Mouse (Mus musculus): ENCODE measurements around the gene Slc17a7. TPM values are rescaled to one million over a fixed set of nuclear protein-coding genes. Genes with fewer than 3 reads are reported as not detected.
"Not testable (repeated sequence)": the region's sequence is repeated elsewhere in the genome, so short reads cannot be mapped to it uniquely, and the experiment has no call there.

Gene Slc17a7
- total RNA-seq, 2 experiments from 2014 or later: 1,255 to 1,327 TPM

DNA sequence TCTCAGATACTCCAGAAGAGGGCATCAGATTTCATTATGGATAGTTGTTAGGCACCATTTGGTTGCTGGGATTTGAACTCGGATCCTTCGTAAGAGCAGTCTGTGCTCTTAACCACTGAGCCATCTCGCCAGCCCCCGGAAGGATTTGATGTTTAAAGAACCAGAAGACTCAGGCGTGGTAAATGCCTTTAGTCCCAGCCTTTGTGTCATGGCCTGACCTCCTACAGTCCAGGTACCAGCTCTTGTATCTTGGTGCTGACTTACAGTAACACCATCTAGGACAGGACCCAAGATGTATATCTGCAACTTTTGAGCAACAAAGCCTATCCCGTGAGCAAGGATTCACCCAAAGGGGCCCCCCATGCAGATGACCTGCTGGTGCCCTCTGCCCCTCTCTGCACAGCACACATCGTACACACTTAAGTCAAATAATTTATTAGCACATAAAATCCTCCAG, 38.6 kb upstream of the Slc17a7 start:
- intact Hi-C loops (cut with DNase I): loop anchor here (10.0 kb wide), 1 partner anchor 270 kb away; the partner anchor contains the start of gene Pnkp
- H3K27ac ChIP-seq: no peak overlapping the region
- H3K4me3 ChIP-seq: no peak overlapping the region
- DNase-seq (ENCODE audit: extremely low spot score in 1 of 2, low spot score in 2 of 2): no peak
- TF ChIP-seq CTCF (IDR thresholded peaks at IDR 0.05): peak; percentile 36

DNA sequence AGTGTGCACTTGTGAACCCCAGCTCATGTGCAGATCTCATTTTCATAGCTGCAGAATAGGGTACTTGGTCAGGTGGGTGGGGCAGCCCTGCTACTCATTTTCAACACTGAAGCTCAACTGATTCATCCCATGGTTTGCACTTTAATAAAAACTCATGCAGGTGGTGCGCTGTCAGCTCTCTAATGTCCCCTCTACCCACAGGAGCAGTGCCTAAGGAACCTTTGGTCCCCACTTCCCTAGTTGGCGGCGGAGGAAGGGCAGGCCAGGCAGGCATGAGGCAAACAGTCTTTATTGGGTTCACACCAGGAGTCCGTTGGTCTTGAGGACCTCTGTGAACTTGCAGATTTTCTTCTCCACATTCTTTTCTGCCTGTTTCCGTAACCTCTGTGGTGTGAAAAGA, 38.1 kb upstream of the Slc17a7 start:
- intact Hi-C loops (cut with DNase I): loop anchor here (10.0 kb wide), 1 partner anchor 271 kb away; the partner anchor contains the start of gene Pnkp
- DNase-seq (ENCODE audit: extremely low spot score in 1 of 2, low spot score in 2 of 2); H3K4me3 ChIP-seq; H3K27ac ChIP-seq: not testable (repeated sequence)

DNA sequence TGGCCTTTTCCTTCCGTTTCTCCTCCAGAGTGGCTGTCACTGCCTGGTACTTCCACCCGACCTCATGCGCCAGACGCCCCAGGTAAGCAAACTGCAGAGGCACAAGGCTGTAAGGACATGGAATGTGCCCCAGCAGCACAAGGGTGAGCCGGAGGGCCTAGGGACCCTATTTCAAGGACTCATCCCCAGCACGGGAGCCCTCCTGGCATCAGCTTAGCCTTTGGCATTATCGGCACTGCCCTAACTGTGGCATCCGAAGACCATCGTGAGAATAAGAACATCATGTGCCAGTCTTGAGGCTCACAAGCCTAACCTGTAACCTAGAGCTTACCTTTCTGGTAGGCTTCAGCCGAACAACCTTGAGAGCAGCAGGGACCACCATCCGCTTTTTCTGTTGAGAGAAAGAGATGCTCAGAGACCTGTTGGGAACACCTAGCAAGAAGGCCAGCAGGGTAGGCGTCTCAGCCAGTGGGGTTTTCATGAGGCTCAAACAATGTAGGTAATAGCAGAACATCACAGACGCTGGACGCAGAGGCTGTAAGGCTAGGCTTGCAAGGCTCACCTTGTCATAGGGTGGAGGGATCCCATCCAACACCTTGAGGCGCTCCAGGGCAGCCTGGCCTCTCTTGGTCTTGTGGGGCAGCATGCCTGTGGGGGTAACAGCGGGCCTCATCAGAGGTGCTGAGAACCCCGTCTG, 37.5 kb upstream of the Slc17a7 start:
- no peak overlapping the region for H3K4me3 ChIP-seq
- intact Hi-C loops (cut with DNase I): loop anchor here (10.0 kb wide), 1 partner anchor 271 kb away; the partner anchor contains the start of gene Pnkp
- no peak for DNase-seq (ENCODE audit: extremely low spot score in 1 of 2, low spot score in 2 of 2)
- no peak overlapping the region for H3K27ac ChIP-seq
- no peak for TF ChIP-seq CTCF (IDR thresholded peaks at IDR 0.05)

DNA sequence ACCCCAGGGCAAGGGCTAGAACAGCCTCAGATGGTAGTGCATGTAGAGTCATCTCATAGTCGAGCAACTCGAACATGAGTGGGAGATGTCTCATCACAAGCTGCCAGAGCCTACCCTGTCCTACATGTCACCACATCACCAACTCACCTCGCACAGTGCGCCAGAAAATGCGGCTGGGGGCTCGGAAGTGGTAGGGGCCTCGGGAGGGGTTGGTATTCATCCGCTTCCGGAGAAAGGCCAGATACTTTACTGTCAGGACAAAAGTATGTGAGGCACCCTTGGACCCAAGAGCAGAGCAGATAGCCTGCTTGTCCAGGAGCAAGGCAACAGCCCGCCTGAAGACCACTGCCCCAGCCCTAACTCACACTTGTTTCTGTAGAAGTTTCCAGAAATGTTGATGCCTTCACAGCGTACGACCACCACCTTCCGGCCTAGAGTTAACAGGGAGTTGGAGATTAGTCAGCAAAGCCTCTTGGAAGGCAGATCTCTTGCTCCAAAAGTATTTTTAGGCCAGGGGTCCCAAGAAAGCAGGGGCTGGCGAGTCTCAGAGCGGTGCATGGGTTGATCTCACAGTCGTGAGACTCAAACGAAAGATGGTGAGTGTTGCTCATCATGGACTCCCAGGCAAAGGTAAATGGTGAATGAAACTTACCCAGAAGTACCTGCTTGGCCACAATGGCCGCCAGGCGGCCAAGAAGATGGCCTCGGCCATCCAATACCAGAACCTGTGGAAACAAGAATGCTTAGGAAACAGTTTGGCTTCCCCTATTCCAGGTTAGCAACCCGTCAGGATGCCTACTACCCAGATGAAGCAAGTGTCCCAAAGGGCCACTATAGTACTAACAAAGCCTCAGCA, 36.7 kb upstream of the Slc17a7 start:
- intact Hi-C loops (cut with DNase I): loop anchor here (10.0 kb wide), 1 partner anchor 272 kb away; the partner anchor contains the start of gene Pnkp
- H3K27ac ChIP-seq: peak overlapping the region; percentile 93; the same call in 1 of the 2 replicates
- TF ChIP-seq CTCF (IDR thresholded peaks at IDR 0.05): peak; percentile 31
- H3K4me3 ChIP-seq: peak overlapping the region; percentile 85
- no peak for DNase-seq (ENCODE audit: extremely low spot score in 1 of 2, low spot score in 2 of 2)

DNA sequence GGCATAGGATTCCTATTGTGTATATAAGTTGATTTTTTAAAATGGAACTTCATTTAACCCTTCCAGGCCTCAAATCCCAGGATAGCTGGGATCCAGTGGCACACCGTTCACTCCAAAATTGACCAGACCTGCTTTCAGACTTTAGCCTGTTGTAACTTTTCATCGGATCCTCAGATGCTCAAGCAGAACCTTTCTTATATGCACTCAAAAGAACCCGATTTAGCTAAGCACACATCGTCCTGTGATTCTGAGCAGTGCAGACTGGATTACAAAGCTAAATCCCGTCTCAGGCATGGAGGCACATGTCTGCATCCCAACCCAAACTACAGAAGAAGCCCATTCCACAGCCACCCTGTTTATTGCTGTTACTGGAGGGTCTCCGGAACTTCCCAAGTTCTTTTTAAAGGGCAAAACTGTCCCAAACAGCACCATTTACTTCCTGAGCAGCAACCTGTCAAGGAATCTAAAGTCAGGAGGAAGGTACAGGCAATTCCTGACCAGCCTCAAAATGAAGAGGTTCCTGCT, 36.0 kb upstream of the Slc17a7 start:
- TF ChIP-seq CTCF (IDR thresholded peaks at IDR 0.05): no peak
- no peak for DNase-seq (ENCODE audit: extremely low spot score in 1 of 2, low spot score in 2 of 2)
- intact Hi-C loops (cut with DNase I): loop anchor here (2.0 to 10.0 kb wide), 3 partner anchors 27 to 273 kb away; partner anchors contain the start of genes Aldh16a1, Pih1d1 and Pnkp
- Histone ChIP-seq H3K27ac (peak overlapping the region; percentile 93), H3K4me3 (peak overlapping the region; percentile 85)

DNA sequence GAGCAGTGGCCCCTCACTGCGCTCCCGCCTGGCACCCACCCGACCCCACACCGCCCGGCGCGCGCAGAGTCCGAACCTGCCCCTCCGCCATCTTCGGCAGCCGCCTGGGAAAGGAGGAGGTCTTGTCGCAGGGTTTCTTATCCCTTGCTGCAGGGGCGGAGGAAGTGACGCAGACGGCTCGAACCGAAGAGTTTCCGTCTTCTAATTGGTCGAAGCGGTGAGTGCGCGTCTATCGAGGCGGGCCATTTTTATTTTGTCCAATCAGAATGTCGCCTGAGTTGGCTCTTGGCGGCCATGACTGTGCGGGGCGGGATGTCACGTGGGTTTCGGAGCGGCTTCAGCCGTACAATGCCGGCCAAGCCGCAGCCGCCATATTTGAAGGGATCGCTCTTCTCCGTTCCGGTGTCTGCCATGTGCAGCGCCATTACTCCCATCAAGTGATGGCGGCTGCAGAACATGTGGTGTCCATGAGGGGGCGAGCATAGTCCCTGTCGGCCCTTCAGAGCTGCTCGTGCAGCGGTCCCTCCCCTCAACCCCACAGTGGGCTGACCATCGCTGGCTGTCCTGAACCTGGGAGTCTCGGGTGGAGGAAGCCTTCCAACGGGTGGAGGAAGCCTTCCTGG, 35.0 kb upstream of the Slc17a7 start, which contains the start of gene Rpl13a:
TSS of gene Rpl13a (minus strand) at position 138 of the 623 bp plus-strand sequence.
- DNase-seq (ENCODE audit: extremely low spot score in 1 of 2, low spot score in 2 of 2): peak; percentile 98 to 99
- Histone ChIP-seq H3K27ac (peak within 1 kb of the TSS; percentile 93), H3K4me3 (peak within 1 kb of the TSS; percentile 85)
- peak; percentile 72 for TF ChIP-seq CTCF (IDR thresholded peaks at IDR 0.05)
- intact Hi-C loops (cut with DNase I): loop anchor here (2.0 to 10.0 kb wide), 3 partner anchors 26 to 274 kb away; partner anchors contain the start of genes Aldh16a1, Pih1d1 and Pnkp

DNA sequence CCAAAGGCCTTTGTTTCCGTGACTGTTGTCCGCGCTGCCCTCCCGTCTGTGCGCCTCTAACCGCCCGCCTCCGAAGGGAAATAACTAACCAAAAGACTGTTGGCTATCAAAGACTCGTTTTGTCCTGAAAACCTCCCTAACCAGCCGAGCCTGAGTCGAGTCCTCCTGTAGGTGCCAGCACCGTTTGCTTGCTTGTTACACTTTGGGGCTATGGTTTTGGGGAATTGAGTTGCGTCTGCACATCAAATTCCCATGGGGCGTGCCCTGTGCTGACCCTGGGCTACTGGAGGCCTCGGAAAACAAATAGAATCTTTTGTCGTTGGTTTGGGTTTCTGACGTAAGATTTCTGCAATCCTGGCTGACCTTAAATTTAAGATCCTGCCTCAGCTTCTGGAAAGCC, 34.4 kb upstream of the Slc17a7 start:
- TF ChIP-seq CTCF (IDR thresholded peaks at IDR 0.05): no peak
- intact Hi-C loops (cut with DNase I): loop anchor here (2.0 to 10.0 kb wide), 3 partner anchors 25 to 275 kb away; partner anchors contain the start of genes Aldh16a1, Pih1d1 and Pnkp
- peak overlapping the region; percentile 80 for H3K27ac ChIP-seq
- peak overlapping the region; percentile 53 for H3K4me3 ChIP-seq
- no peak for DNase-seq (ENCODE audit: extremely low spot score in 1 of 2, low spot score in 2 of 2)

DNA sequence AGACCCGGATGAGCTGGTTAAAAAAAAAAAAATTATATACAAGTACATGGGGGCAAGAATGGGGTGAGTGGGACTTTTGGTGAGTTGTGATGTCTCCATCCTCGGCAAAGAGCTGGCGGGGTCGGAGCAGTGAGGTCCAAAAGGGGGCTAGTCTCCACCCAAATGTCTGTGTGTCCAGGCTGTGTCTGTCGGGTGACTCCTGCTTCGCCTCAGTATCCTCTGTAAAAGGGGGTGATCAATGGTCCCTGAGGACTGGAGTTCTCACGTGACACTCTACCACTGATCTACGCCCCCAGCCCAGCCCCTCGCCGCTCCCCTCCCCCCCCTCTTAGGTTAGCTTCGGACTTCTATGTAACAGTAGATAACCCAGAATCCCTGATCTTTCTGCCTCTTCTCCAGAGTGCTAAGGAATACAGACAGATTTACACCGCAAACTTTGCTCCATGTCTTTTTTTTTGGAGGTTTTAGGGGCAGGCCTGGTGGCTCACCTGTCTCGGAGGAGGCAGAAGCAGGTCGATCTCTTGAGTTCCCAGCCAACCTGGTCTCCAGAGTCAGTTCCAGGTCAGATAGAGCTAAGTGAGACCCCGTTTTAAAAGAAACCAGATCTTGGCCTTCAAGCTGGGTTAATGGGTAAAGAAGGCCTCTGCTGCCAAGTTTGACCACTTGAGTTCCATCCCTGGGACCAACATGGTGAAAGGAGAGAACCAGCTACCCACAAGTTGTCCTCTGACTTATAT, 33.8 kb upstream of the Slc17a7 start:
- DNase-seq (ENCODE audit: extremely low spot score in 1 of 2, low spot score in 2 of 2): no peak
- intact Hi-C loops (cut with DNase I): loop anchor here (2.0 to 10.0 kb wide), 3 partner anchors 25 to 275 kb away; partner anchors contain the start of genes Aldh16a1, Pih1d1 and Pnkp
- Histone ChIP-seq H3K4me3 (peak overlapping the region; percentile 53), H3K27ac (peak overlapping the region; percentile 80)
- no peak for TF ChIP-seq CTCF (IDR thresholded peaks at IDR 0.05)

DNA sequence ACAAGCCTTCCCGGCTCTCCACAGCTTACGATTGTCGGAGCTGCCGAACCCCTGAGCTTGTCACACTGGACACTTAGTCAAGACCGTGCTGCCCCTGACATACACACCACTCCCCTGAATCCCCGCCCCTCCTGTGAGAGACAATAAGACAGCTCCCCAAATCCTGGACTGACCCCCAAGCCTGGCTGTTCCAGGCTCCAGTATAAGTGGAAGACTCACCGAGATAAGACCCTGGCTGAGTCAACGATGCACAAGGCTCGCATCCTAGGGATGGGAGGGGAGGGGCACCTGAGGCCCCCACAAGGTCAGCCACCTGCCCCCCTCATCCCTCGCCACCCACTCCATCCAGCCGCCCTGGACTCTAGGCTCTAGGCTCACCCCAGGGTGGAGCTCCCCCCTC, 31.9 kb upstream of the Slc17a7 start:
- DNase-seq (ENCODE audit: extremely low spot score in 1 of 2, low spot score in 2 of 2): no peak
- intact Hi-C loops (cut with DNase I): no loop called here

DNA sequence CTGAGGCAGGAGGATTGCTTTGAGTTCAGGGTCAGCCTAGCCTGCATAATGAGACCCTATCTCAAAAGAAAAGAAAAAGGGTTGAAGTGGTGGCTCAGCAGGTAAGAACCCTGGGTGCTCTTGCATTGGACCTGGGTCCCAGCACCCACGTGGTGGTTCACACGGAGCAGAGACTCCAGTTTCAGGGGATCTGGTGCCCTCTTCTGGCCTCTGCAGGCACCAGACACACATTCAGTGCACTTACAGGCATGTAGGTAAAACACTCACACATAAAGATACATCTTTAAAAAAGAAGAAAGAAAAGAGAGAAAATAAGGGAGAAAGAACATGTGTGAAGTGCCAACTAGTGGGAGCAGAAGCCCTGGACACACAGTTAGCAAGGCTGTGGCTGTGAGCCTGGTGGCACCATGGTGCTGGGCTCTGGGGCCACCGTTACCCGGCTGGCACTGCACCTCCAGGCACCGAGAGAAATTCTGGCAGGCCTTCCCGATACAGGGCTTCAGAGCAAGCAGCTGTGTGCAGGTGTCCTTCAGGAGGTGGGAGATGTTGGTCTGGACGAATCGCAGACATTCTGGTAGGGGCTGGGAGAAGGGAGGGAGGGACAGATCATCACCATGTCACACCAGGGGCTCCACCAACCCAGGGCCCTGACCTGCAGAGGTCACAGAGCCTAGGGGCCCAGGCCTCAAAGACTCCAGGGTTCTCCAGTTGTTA, 30.1 kb upstream of the Slc17a7 start:
- peak; percentile 25 for TF ChIP-seq CTCF (IDR thresholded peaks at IDR 0.05)
- no peak for DNase-seq (ENCODE audit: extremely low spot score in 1 of 2, low spot score in 2 of 2)
- H3K27ac ChIP-seq: no peak overlapping the region
- intact Hi-C loops (cut with DNase I): no loop called here
- no peak overlapping the region for H3K4me3 ChIP-seq

More for the DNA sequence above, 31.9 kb upstream of the Slc17a7 start:
- no peak for TF ChIP-seq CTCF (IDR thresholded peaks at IDR 0.05)
- Histone ChIP-seq H3K4me3 (no peak overlapping the region), H3K27ac (no peak overlapping the region)
